Mouse (Mus musculus) liver, adult (tissue): Measurements from ENCODE around the gene Fam199x.

Source experiments
- GATA4 ChIP-seq: IDR thresholded peaks from 2 replicates; pipeline ENCODE4 v1.6.1; 2014; ENCODE audit warnings: mild to moderate bottlenecking, low read length; ENCODE audit not compliant: insufficient replicate concordance

Gene Fam199x

DNA sequence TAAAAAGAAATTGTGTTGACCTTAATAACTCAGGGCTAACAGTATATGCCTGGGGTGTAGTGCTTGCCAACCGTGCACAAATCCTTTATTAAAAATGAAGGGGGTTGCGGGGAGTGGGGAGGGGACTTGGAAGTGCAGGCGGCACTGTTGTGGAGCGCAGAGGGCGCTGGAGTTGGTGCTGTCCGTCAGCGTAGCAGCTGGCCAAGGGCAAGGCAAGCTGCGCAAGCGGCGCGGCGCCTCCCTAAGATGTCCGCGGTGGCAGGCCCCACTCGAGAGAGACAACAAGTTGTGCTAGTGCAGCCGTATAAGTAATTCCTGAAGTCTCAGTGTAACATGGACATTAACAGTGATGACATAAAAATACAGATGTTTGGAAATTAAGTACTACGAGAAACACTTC lies 78.1 kb downstream of the Fam199x start:
- no peak for TF ChIP-seq GATA4
